Mouse (Mus musculus) embryonic facial prominence, embryonic 15.5 days (tissue): Measurements from ENCODE around the gene Gm20379. TPM values are rescaled to one million over a fixed set of nuclear protein-coding genes. Genes with fewer than 3 reads are reported as not detected.

Experiments used
- ATAC-seq: fragments of 200-750 bp; cut with Nextera tagmentation; 2 replicates; pipeline ENCODE4 v1.8.0; 2017; ENCODE audit warnings: low read depth, moderate TSS enrichment; ENCODE audit not compliant: insufficient number of reproducible peaks, low FRiP score, low TSS enrichment
- H3K27ac ChIP-seq: fragments of 300-500 bp; sonication (generic); replicated peaks from 2 replicates; pipeline ENCODE4 v1.5.1; 2015; ENCODE audit warnings: mild to moderate bottlenecking, inconsistent platforms
- H3K27me3 ChIP-seq: fragments of 300-500 bp; sonication (generic); 2 replicates; pipeline ENCODE4 v1.6.1; 2015; ENCODE audit warnings: inconsistent platforms
- H3K36me3 ChIP-seq: fragments of 300-500 bp; sonication (generic); 2 replicates; pipeline ENCODE4 v1.6.1; 2015; ENCODE audit warnings: mild to moderate bottlenecking, inconsistent platforms
- H3K4me1 ChIP-seq: fragments of 300-500 bp; sonication (generic); 2 replicates; pipeline ENCODE4 v1.6.1; 2015; ENCODE audit warnings: inconsistent platforms
- H3K4me2 ChIP-seq: fragments of 300-500 bp; sonication (generic); replicated peaks from 2 replicates; pipeline ENCODE4 v1.6.1; 2015; ENCODE audit warnings: mild to moderate bottlenecking, inconsistent platforms
- H3K4me3 ChIP-seq: fragments of 300-500 bp; sonication (generic); replicated peaks from 2 replicates; pipeline ENCODE4 v1.5.1; 2015; ENCODE audit warnings: mild to moderate bottlenecking, inconsistent platforms
- H3K9ac ChIP-seq: fragments of 300-500 bp; sonication (generic); 2 replicates; pipeline ENCODE4 v1.6.1; 2015; ENCODE audit warnings: inconsistent platforms
- H3K9me3 ChIP-seq: fragments of 300-500 bp; sonication (generic); replicated peaks from 2 replicates; pipeline ENCODE4 v1.6.1; 2016; ENCODE audit warnings: inconsistent platforms
- WGBS: fragments of 180-500 bp; shearing (Covaris S2); methylation state at CpG from one replicate; pipeline ENCODE4 v1.1.7; 2015; 5-methylcytosine and 5-hydroxymethylcytosine counted together
- polyA plus RNA-seq: library from polyadenylated mRNA; unstranded; fragments of >200 nt; fragmentation: Nextera tagmentation; extraction: Ambion mirVana; gene quantifications from 2 replicates; pipeline ENCODE4 v1.2.1, GENCODE M21; 2015

Gm20379 gene
- polyA plus RNA-seq, 1 experiment from 2014 or later = 0.63 TPM

- Histone ChIP-seq H3K36me3 (peaks cover 6% of the 10 kb centered on the region; the same call in 1 of the 2 replicates), H3K4me1 (no peaks in the 10 kb centered on the region), H3K27ac (no peak overlapping the region), H3K27me3 (no peaks in the 10 kb centered on the region), H3K4me2 (no peak overlapping the region), H3K4me3 (no peak overlapping the region), H3K9me3 (no peaks in the 10 kb centered on the region), H3K9ac (no peak overlapping the region)
- 90% methylated on average over 1 of the region's 1 CpGs for WGBS
- no peak for ATAC-seq
These were observed 31.1 kb downstream of the Gm20379 start for GRCm38 (mm10) chr13:92336857-92337256.

GRCm38 (mm10) chr13:92337773-92338462 is 32.1 kb downstream of the Gm20379 start:
- Histone ChIP-seq H3K9ac (no peak overlapping the region), H3K9me3 (no peaks in the 10 kb centered on the region), H3K4me3 (no peak overlapping the region), H3K4me2 (no peak overlapping the region), H3K4me1 (no peaks in the 10 kb centered on the region), H3K27me3 (no peaks in the 10 kb centered on the region), H3K36me3 (peaks cover 9% of the 10 kb centered on the region; the same call in 1 of the 2 replicates), H3K27ac (no peak overlapping the region)
- ATAC-seq = no peak
- 75% methylated on average over 6 of the region's 6 CpGs for WGBS

GRCm38 (mm10) chr13:92339787-92340186 is 34.0 kb downstream of the Gm20379 start:
- H3K4me3 ChIP-seq = no peak overlapping the region
- H3K4me2 ChIP-seq = no peak overlapping the region
- no peaks in the 10 kb centered on the region for H3K4me1 ChIP-seq
- WGBS = 87% methylated on average over 3 of the region's 3 CpGs
- H3K27me3 ChIP-seq = no peaks in the 10 kb centered on the region
- H3K9me3 ChIP-seq = no peaks in the 10 kb centered on the region
- H3K36me3 ChIP-seq = peaks cover 28% of the 10 kb centered on the region
- H3K27ac ChIP-seq = no peak overlapping the region
- no peak for ATAC-seq
- H3K9ac ChIP-seq = no peak overlapping the region

GRCm38 (mm10) chr13:92344033-92344432 is 38.3 kb downstream of the Gm20379 start:
- H3K4me3 ChIP-seq = no peak overlapping the region
- 97% methylated on average over 8 of the region's 8 CpGs for WGBS
- no peaks in the 10 kb centered on the region for H3K27me3 ChIP-seq
- H3K4me2 ChIP-seq = no peak overlapping the region
- ATAC-seq = no peak
- no peak overlapping the region for H3K9ac ChIP-seq
- H3K4me1 ChIP-seq = no peaks in the 10 kb centered on the region
- H3K9me3 ChIP-seq = no peaks in the 10 kb centered on the region
- no peak overlapping the region for H3K27ac ChIP-seq
- peaks cover 59% of the 10 kb centered on the region for H3K36me3 ChIP-seq

- Histone ChIP-seq H3K27me3 (no peaks in the 10 kb centered on the region), H3K27ac (no peak overlapping the region), H3K9me3 (no peaks in the 10 kb centered on the region), H3K4me3 (no peak overlapping the region), H3K9ac (no peak overlapping the region), H3K36me3 (peaks cover 56% of the 10 kb centered on the region), H3K4me2 (no peak overlapping the region), H3K4me1 (no peaks in the 10 kb centered on the region)
- no peak for ATAC-seq
- WGBS = 83% methylated on average over 5 of the region's 5 CpGs
These were observed 40.6 kb downstream of the Gm20379 start for GRCm38 (mm10) chr13:92346338-92346737.

- WGBS = 77% methylated on average over 6 of the region's 6 CpGs
- Histone ChIP-seq H3K4me2 (no peak overlapping the region), H3K36me3 (peaks cover 25% of the 10 kb centered on the region), H3K4me1 (peaks cover 20% of the 10 kb centered on the region), H3K27me3 (no peaks in the 10 kb centered on the region), H3K4me3 (no peak overlapping the region), H3K27ac (no peak overlapping the region), H3K9ac (no peak overlapping the region), H3K9me3 (no peaks in the 10 kb centered on the region)
- ATAC-seq = no peak
These were observed 45.3 kb downstream of the Gm20379 start for GRCm38 (mm10) chr13:92351100-92351499.

GRCm38 (mm10) chr13:92353956-92354355 is 48.2 kb downstream of the Gm20379 start:
- H3K9me3 ChIP-seq = no peaks in the 10 kb centered on the region
- peaks cover 23% of the 10 kb centered on the region for H3K4me1 ChIP-seq
- H3K36me3 ChIP-seq = peaks cover 4% of the 10 kb centered on the region; the same call in 1 of the 2 replicates
- WGBS = 12% methylated on average over 4 of the region's 4 CpGs
- H3K4me3 ChIP-seq = peak overlapping the region; percentile 84
- peak overlapping the region; percentile 96 for H3K27ac ChIP-seq
- no peak overlapping the region; the same call in 1 of the 2 replicates for H3K9ac ChIP-seq
- H3K27me3 ChIP-seq = no peaks in the 10 kb centered on the region
- peak overlapping the region; percentile 90 for H3K4me2 ChIP-seq
- ATAC-seq = no peak

- WGBS = under 1% methylated on average over 76 of the region's 76 CpGs
- peaks cover 23% of the 10 kb centered on the region for H3K4me1 ChIP-seq
- H3K27ac ChIP-seq = peak within 1 kb of the TSS; percentile 96
- ATAC-seq = peak; percentile 97
- peak within 1 kb of the TSS; percentile 90 for H3K4me2 ChIP-seq
- peak within 1 kb of the TSS; percentile 84 for H3K4me3 ChIP-seq
- peaks cover 5% of the 10 kb centered on the region; the same call in 1 of the 2 replicates for H3K36me3 ChIP-seq
- no peaks in the 10 kb centered on the region for H3K9me3 ChIP-seq
- H3K9ac ChIP-seq = peak within 1 kb of the TSS; percentile 70
- no peaks in the 10 kb centered on the region for H3K27me3 ChIP-seq
These were observed 48.9 kb downstream of the Gm20379 start, which contains the start of the genes Dhfr and Msh3 for GRCm38 (mm10) chr13:92354456-92355271. TSS of gene Dhfr (plus strand) at chr13:92354726. TSS of gene Msh3 (minus strand) at chr13:92355003.

- H3K4me1 ChIP-seq = peaks cover 23% of the 10 kb centered on the region
- peak overlapping the region; percentile 35 for H3K9ac ChIP-seq
- H3K27me3 ChIP-seq = no peaks in the 10 kb centered on the region
- H3K4me2 ChIP-seq = peak overlapping the region; percentile 90
- H3K4me3 ChIP-seq = peak overlapping the region; percentile 84
- 2% methylated on average over 24 of the region's 24 CpGs for WGBS
- peaks cover 5% of the 10 kb centered on the region; the same call in 1 of the 2 replicates for H3K36me3 ChIP-seq
- ATAC-seq = peak; percentile 13
- H3K27ac ChIP-seq = 0 out of 2 replicates have a peak overlapping the region, but pooled peaks have one; percentile 35
- no peaks in the 10 kb centered on the region for H3K9me3 ChIP-seq
These were observed 49.5 kb downstream of the Gm20379 start for GRCm38 (mm10) chr13:92355272-92355643.

GRCm38 (mm10) chr13:92356376-92356775 is 50.6 kb downstream of the Gm20379 start:
- no peak for ATAC-seq
- H3K4me2 ChIP-seq = peak overlapping the region; percentile 90; the same call in 1 of the 2 replicates
- H3K27ac ChIP-seq = no peak overlapping the region
- no peaks in the 10 kb centered on the region for H3K27me3 ChIP-seq
- 74% methylated on average over 7 of the region's 7 CpGs for whole genome bisulfite sequencing
- peaks cover 23% of the 10 kb centered on the region for H3K4me1 ChIP-seq
- H3K9ac ChIP-seq = no peak overlapping the region
- peaks cover 5% of the 10 kb centered on the region; the same call in 1 of the 2 replicates for H3K36me3 ChIP-seq
- peak overlapping the region; percentile 84 for H3K4me3 ChIP-seq
- H3K9me3 ChIP-seq = no peaks in the 10 kb centered on the region
